Mouse (Mus musculus): ENCODE results near the gene Egln2.

The Egln2 gene

DNA sequence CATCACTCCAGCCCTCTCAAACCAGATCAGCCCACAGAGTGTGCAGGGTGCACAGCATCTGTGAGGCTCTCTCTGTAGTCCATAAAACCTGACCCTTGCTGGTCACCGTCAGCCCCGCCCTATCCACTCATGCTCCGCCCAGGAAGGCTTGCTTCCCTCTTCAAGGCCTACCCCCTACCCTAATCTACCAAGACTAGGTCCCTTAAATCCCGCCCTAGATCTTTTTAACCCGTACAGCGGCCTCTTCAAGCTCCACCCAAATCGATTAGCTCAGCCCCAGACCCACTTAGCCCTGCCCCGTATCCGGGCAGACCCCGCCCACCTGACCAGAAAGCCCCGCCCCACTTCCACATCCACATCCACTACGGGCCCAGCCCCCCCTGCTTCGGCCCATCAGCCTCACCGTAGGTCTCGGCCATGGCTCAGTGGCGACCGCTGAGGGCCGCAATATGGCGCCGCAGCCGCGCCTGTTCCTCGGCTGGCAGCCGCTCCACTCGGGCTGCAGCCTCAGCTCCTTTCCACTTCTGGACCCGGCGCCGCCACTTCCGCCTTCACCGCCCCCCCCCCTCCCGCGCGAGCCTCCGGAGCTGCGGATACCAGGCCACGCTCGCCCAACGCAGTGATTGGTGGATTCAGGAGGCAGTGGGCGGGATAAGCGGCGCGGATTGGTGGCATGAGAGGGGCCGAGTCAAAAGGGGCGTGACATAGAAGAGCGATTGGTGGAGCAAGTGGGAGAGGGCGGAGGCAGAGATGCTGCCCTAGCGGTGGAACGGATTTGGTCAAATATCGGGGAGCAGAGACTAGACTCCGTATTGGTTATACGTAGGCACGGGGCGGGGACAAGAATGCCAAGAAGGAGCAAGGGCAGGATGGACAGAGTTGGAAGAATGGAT, 12.0 kb upstream of the Egln2 start, which contains the start of gene Rab4b:
Rab4b (minus strand) TSS at position 573 of the 893 bp plus-strand sequence.
- in situ Hi-C loops (cut with MboI, MseI): loop anchor here (25.0 kb wide), 3 partner anchors 1009 to 1791 kb away; partner anchors contain the start of genes Ccdc97 (in 1 of the 2), Dyrk1b (in 1 of the 2) and Lipe (in 1 of the 2)

DNA sequence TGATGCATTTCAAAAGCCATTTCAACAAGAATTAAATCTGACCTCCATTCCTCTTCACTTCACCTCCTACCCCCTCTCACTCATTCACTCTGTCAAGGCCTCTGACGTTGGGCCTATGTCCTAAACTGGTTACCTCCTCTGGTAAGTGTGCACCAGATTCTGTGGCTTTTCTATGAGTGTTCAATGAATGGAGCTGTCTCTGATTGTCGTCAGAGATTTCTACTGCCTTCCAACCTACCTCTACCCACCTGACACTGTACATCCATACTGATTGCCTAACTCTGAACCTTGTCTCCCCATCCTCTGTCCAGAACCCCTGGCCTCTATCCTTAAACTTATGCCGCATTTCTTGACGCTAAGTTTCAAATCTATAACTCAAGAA, 11.3 kb upstream of the Egln2 start:
- in situ Hi-C loops (cut with MboI, MseI): loop anchor here (25.0 kb wide), 3 partner anchors 1009 to 1791 kb away; partner anchors contain the start of genes Ccdc97 (in 1 of the 2), Dyrk1b (in 1 of the 2) and Lipe (in 1 of the 2)

DNA sequence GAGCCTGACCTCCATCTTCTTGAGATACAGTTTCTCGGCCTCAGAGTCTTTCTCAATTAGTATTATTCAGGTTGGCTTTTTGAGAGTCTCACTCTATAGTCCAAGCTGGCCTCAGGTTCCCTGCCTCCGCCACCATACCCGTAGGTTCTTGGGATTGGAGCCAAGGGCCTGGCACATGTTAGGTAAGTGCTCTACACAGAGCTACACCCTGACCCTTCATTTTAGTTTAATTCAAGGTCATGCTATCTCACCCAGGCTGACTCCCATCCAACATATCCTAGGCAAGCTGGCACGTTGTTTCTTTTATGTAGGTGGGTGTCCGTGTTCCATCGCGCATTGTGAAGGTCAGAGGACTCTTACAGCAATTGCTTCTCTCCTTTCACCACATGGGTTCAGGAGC, 8.3 kb upstream of the Egln2 start:
- in situ Hi-C loops (cut with MboI, MseI): loop anchor here (25.0 kb wide), 3 partner anchors 1012 to 1788 kb away; partner anchors contain the start of genes Ccdc97 (in 1 of the 2), Dyrk1b (in 1 of the 2) and Lipe (in 1 of the 2)

DNA sequence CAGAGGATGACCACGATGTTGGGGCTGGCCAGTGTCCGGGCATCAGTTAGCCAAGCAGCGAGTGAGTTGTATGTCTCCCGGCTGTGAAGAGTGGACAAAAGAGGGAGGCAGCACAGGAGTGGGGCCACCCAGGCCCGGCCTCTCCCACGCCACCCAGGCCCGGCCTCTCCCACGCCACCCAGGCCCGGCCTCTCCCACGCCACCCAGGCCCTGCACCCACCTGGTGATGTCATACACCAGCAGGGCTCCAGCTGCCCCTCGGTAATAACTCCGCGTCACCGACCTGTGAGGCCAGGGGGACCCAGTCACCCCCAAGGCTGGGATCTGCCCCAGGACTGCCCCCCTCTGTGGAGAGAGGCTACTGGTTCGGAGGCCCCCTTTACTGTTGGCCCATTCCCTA, 7.9 kb upstream of the Egln2 start:
- in situ Hi-C loops (cut with MboI, MseI): no loop called here

DNA sequence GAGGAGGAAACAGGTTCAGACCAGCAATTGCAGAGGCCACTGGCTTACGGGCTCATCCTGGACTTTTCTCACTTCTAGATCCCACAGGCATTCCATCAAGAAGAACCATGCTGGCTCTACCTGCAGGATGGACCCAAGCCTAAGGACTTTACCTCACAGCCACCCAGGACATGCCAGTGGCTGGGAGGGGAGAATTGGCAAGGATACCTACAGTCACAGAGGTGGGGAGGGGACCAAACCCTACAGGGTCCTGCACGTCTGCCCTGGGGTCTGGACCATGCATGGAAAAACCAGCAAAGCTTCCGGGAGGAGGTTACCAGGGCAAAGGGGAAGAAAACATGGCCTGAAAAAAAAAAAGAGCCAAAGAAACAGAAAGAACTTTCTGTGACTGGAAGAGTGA, 4.4 kb upstream of the Egln2 start:
- in situ Hi-C loops (cut with MboI, MseI): no loop called here

DNA sequence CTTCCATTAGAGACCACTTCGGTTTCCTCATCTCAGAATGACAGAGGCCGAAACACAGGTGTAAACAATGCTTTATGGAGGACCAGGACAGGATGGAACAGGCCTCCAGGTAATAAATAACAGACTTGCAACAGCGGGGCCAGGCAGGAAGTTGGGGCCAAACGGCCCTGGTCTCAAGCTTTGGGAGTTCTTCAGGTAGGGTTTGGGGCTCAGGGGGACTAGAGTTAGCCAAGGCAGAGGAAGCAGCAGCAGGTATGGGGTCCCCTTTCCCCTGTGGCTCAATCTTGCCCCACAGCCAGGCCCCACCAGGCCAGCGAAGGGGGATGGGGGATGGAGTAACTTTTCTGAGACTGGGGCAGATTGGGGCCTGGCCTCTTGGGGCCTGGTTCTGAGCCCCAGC, 1.8 kb upstream of the Egln2 start:
- in situ Hi-C loops (cut with MboI, MseI): no loop called here

DNA sequence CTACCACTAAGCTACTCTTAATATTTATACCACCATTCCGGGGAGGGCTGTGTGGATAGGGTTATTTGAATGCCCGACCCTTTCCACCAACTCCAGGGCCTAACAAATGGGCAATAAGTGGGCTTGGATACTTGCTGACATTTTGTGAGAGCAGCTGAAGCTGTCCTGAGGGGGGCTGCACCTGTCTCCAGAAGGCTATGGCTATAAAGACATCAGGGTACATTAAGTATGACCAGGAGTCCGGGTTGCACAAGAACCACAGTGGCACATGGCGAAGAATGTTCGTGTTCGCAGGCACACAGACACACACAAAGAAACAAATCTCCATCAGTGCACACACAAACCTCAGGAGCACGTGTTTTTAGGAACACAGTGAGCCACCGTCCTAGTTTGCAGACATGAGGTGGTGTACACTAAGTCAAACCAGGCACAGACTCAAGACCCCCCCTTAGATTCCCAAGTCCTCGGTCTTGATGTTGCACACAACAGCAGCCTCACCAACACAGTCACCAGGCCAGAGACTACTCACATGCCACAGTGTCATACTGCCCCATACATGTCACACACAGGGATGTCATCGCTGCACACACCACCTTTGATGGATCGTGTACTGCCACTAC, 983 bp upstream of the Egln2 start:
- in situ Hi-C loops (cut with MboI, MseI): no loop called here

DNA sequence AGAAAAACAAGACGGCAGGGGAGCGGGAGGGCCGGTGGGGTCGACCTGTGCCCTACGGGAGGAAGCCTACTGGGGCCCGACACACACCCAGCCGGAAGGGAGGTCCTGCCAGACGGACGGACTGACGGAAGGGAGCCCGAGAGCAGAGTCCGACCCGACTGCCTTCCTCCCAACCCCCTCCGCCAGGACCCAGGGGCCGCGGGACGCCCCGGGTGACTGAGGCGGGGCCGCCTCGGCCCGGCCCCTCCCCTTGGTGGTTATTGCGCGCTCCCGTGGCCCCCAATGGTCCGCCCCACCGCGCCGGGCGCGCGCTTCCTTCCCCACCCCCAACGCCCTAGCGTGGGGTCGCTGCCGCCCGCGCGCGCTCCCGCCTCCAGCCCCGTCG, 381 bp downstream of the Egln2 start:
- in situ Hi-C loops (cut with MboI, MseI): no loop called here

DNA sequence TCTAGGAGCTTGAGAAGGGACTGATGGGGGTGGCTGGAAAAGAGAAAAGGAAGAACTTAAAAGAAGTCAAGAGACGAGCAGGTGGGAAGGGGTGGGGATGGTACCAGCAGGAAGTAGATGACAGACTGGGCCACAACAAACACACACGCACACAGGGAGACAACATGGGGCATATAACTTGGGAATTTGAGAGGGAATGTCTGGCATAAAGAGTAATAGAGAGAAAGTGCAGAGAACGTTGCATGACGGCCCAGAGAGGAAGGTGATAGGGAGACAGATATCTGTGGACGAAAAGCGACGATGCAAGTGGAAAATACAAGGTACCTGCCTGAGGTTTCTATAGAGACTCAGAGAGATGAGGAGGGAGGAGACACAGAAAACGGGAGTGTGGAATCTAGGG, 906 bp downstream of the Egln2 start:
- in situ Hi-C loops (cut with MboI, MseI): no loop called here

DNA sequence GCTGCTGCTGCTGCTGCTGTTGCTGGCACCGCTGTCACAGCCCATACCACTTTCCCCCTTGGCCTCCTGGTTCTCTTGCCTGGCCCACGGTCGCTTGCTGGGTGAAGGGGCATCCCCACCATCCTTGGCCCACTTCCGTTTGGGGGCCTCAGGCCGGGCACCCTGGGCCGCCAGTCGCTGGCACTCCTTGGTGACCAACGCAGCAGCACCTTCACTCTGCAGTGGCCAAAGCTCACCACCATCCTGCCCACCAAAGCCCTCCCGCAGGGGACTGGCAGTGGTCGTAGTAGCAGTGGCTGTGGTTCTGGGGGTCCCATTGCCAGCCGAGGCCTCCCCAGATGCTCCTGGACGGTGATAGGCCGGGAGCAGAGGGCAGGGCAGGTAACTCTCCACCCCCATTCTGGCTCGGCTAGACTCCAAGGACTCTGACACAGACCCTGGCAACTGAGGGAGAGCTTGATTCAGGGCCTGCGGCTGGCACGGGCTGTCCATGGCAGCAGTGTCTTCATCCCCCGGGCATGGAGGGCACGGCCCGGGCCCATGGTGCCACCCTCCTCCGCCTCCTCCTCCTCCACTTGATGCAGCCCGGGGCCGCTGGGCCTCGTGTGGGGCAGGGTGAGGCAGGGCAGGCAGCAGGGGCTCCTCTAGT, 1.5 kb downstream of the Egln2 start:
- in situ Hi-C loops (cut with MboI, MseI): no loop called here

DNA sequence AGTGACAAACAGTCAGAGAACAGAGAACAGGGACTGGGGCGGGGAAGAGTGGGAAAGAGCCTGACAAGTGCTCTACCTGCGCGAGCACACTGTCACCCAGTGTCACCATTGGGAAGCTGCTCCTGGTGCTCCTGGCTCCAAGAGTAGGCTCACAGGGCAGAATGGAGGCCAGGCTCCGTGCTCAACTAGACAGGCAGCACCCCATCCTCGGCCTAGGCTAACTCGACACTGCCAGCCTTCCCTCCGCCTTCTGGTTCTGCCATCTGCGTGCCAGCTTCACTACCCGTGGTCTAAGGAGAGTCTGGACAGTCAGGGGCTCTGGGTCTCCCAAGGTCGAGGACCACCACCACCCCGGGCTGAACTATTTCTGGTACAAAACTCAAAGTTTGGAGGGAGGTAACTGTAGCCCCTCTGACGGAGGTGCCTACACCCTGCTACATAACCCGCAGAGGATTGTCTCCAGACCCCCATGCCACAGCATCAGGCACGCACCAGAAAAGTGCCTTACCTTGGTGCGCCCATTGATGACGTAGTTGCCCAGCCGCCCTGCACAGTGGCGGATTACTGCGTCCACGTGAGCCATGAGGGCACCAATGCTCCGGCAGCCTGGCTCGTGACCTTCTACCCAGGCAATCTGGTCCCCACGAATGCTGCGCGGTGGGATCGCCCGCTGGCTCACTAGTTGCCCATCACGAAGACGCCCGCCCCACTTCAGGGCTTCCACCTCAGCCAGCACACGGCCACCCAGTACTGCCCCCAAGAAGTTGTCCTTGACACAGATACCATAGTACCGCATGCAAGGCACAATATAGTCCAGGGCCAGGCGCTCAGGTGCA, 2.3 kb downstream of the Egln2 start:
- in situ Hi-C loops (cut with MboI, MseI): no loop called here

DNA sequence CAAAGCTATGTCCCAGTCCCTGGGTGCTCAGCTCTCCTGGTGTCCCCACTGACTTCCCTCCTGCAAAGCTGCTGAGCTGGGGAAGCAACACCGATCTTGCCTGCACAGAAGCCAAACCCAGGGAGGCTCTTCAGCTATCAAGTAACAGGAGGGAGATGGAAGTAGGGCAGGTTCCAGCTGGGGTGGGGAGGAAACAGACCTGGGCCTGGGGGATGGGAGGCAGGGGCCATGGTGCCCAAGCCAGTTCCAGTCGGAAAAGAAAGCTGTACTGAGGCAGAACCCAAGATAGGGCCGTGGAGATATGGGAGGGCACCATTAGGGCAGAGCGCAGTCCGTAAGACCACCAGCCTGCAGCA, 3.2 kb downstream of the Egln2 start:
- in situ Hi-C loops (cut with MboI, MseI): no loop called here

DNA sequence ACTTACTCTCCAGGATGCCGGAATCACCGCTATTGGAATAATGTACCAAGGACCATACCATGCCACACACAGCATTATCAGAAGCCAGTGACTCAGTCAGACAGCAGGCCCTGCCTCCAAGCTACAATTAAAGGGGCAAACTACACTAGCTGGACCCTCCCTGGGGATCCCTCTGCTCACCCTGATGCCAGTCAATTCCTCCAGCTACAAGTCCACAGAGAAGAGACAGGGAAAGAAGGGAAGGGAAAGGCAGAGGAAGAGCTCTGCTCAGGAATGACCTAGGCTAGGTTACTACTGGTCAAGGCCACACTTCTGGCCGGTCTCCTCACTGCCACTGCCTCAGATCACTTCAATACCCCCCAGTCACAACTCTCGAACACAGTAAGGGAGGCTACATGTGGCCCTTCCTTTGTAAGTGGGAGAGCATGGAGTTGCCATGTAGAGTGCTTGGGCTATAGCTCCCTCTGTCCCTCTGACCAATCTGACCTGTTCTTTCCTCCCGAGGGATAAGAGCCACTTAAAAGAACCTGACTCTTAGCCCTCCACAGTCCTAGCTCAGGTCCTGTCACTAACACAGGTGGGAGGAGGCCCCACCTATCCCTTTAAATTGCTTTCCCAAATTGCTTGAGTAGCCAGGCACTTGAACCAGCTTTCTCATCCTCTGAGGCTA, 3.7 kb downstream of the Egln2 start:
- in situ Hi-C loops (cut with MboI, MseI): no loop called here

DNA sequence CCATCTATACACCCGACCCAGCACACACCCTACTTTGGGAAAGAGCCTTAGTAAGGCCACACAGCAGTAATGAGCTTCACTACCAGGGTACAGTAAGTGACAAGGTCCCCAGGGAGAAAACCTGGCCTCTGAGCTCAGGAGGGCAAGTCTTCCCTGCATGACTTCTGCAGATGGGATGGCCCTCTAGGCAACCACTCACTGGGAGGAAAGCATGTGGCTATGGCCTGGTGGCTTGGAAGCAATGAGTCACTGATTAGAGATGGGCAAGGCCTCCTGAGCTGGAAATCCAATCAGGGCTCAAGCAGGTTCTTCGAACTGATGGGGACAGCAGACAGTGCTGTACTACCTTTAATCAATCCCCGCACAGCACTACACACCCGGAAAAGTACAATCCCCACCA, 4.9 kb downstream of the Egln2 start:
- in situ Hi-C loops (cut with MboI, MseI): no loop called here

DNA sequence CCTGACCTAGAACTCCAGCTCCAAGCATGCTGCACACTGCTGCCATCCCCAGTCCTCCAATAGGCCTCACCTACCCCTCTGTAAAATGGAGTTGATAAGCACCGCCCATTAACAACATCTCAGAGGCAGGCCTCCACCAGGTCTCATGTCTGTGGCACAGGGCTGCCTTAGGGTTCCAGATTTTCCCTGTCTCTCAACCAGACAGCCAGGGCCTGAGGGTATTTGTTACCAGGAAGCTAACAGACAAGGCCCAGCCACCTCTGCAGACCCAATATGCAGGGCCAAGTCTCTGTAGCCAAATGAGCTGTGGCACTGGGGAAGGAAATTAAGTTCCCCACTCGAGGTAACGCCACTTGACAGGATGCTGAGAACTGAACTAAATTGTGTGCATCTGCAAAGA, 5.7 kb downstream of the Egln2 start:
- in situ Hi-C loops (cut with MboI, MseI): no loop called here

DNA sequence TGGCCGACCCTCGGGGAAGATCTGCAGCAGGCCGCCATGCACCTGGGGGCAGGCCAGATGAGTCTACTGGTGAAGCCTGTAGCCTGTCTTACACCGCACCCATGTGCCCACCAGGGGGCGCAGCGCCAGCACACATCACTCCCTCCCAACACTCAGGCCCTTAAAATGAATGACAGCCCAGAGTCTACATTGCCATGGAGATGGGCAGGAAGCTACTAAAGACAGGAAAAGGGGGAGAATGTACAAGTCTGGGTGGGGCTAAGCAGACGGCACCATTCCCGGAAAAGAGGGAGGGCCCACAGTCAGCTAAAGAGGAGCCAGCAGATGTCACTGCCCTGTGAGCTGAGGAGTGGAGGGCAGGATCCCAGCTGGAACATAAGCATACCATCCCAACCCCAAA, 6.7 kb downstream of the Egln2 start:
- in situ Hi-C loops (cut with MboI, MseI): no loop called here

DNA sequence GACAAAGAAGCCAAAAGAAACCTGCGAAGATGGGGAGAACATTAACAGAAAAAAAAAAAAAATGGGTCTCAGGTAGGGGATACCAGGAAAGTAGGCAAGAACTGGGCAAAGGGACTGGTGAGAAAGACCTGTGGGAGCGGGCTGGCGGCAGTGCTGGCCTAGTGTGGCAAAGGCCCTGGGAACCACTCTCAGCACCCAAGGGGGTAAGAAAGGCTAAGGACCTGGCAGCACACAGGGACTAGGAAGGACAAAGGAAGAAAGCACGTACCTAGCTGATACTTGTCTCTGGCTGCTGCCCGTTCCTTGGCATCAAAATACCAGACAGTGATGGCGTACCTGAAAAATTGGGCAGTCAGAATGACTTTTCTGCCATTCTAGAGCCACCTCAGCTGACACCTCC, 7.3 kb downstream of the Egln2 start:
- in situ Hi-C loops (cut with MboI, MseI): no loop called here

DNA sequence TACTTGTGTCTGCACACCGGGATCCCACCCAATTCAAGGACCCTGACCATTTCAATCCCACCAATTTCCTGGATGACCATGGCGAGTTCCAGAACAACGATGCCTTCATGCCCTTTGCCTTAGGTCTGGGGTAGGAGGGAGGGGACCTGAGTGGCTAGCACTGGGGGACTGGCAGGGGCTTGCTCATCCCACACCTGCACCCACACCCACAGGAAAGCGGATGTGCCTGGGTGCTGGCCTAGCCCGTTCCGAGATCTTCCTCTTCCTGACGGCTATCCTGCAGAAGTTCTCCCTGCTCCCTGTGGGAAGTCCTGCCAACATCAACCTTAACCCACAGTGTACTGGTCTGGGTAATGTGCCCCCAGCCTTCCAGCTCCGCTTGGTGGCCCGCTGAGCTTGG, 8.4 kb downstream of the Egln2 start:
- in situ Hi-C loops (cut with MboI, MseI): no loop called here

DNA sequence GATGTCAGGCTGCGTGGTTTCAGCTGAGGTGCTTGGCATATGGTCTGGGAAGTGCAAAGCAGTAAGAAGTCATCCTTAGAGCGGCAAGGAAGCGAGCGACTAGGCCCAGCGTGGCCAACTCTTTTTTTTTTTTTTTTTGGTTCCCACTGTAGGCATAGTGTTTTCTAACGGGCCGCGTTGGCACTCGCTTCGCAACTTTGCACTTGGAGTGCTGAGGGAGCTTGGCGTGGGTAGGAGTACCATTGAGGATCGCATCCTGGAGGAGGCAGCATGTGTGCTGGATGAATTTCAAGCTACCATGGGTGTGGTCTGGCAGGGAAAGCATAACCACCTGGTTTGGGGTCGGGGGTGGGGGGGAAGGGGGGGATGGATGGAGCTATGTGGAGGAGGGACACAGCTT, 10.6 kb downstream of the Egln2 start:
- in situ Hi-C loops (cut with MboI, MseI): no loop called here

DNA sequence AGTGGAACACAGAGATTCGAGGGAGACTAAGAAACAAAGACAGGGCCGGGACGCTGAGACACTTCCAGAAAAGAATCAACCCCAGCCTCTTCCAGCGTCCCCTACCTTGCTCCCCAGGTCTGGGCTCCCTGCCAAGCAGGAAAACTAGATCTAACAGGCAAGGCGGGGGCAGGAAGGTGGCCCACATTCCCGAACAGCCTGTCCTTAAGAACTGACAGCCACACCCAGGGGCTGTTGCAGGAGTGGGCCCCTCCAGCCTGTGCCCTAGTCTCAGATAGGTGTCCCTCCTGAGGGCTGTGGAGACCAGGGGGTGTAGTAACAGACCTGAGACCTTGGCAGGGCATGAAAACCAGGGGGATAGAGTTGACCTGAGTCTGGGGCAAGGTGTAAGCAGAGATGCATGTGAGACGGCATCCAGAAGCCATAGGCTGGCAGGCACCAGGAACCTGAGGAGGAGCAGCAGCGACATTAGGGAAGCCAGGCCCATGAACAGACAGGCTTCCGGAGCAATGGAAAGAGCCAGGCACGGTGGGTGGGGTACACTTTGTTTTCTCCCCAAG, 13.3 kb downstream of the Egln2 start, which contains the start of gene Cyp2t4:
Cyp2t4 (plus strand) TSS at position 510 of the 560 bp plus-strand sequence.
- in situ Hi-C loops (cut with MboI, MseI): no loop called here

Measured in T-helper 17 cell (primary cell).